Mouse (Mus musculus): ENCODE data around the gene Etl4. TPM values are rescaled to one million over a fixed set of nuclear protein-coding genes. Genes with fewer than 3 reads are reported as not detected.
A peak's percentile ranks its signal among the peaks of the same experiment; 100 is the strongest.

The Etl4 gene
- polyA plus RNA-seq, 1 experiment from 2014 or later, result 16.1 TPM

DNA sequence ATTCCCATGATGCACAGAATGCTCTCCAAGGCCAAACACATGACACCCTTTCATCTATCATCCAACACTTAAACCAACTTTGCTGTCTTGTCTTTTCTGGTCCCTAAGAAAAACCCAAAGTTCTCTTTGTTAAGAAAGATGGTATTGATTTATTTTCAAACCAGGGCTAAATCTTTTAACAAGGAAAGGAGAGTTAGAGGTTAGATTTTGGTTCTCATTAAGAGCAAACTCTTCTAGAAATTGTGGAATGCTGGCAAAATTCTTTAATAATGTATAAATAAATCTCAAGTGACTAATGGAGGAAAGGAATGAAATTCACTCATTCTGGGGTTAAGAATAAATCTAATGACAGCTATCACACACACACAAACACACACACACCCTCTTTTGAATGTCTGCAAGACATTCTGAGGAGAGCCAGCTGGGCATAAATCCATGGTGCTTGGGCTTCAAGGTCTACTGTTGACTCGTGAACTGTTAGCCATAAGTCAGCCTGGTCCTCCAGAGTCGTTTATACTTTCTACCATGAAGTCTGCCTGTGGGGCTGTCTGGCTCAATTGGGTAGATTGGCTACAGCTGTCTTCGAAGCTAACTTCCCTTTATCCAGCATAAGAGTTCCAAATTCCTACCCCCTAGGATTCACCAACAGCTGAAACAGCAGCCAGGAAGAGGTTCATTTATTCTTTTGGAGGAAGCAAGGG lies 544.1 kb downstream of the Etl4 start:
- ATAC-seq, result no peak

DNA sequence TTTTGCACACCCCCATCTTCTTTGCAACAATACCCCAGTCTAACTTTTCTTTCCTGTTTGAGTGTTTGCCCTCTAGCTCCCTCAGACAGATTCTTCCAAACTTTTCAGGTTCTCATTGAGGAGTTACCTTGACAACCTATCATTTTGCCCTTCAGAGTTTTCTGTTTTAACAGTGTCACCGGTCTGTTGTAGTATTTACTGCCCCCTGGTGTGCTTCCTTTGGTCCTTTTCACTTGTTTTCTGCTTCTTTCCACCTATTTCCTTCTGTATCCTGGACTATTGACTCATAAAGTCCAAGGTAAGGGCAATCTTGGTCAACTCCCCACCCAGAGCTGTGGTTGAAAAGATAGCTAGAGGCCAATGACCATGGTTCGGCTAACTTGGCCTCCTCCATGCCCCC lies 569.6 kb downstream of the Etl4 start:
- H3K9ac ChIP-seq (ENCODE audit: low read depth, low read length), result no peak overlapping the region
- ATAC-seq, result peak; percentile 16; the same call in 1 of the 2 replicates

More for the DNA sequence above, 544.1 kb downstream of the Etl4 start:
- Histone ChIP-seq H3K27ac (ENCODE audit: low read depth, low read length) (no peak overlapping the region), H3K9me3 (ENCODE audit: control insufficient read depth) (no peaks in the 10 kb centered on the region), H3K4me3 (ENCODE audit: low read depth, low read length) (no peak overlapping the region), H3K4me1 (replicated peaks; ENCODE audit: control insufficient read depth, insufficient read depth, low read length) (no peaks in the 10 kb centered on the region), H3K36me3 (ENCODE audit: control insufficient read depth, insufficient read depth) (no peaks in the 10 kb centered on the region), H3K4me2 (replicated peaks; ENCODE audit: low read depth) (no peak overlapping the region), H3K9ac (ENCODE audit: low read depth, low read length) (no peak overlapping the region), H3K27me3 (replicated peaks; ENCODE audit: control insufficient read depth, insufficient read depth, low read length) (no peaks in the 10 kb centered on the region)
- TF ChIP-seq CTCF (IDR thresholded peaks at IDR 0.05; ENCODE audit: low read depth), result no peak
- 49% methylated on average over 3 of the region's 3 CpGs for WGBS

DNA sequence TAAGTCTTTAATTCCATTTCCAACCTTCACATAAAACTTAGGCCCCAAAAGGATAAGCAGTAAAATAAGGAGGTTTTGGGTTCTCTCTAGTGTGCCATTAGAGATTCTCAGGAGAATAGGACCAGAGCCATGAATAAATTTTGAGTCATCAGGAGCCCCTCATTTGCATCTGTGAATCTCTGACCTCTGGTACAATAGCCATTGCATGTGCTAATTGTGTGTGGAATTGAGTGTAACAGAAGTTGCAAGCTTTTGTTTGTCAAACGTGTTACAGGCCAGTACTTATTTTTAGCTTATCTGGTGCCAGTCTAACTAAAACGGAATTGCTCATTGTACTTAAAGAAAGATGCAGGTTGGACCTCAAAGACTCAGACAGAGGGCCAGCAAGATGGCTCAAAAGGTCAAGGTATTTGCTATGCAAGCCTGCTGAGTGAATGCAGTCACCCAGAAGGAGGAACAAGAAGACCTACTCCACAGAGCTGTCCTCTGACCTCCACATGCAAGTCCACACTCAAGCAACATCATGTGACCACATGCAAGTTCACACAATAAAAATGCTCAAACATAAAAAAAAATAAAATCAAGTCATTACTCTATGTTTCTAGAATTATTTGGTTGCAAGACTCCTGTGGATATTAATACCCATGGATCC lies 576.7 kb downstream of the Etl4 start:
- no peak for TF ChIP-seq CTCF (IDR thresholded peaks at IDR 0.05; ENCODE audit: low read depth)
- Histone ChIP-seq H3K27me3 (replicated peaks; ENCODE audit: control insufficient read depth, insufficient read depth, low read length) (no peaks in the 10 kb centered on the region), H3K4me1 (replicated peaks; ENCODE audit: control insufficient read depth, insufficient read depth, low read length) (no peaks in the 10 kb centered on the region), H3K4me2 (replicated peaks; ENCODE audit: low read depth) (no peak overlapping the region), H3K36me3 (ENCODE audit: control insufficient read depth, insufficient read depth) (no peaks in the 10 kb centered on the region), H3K9ac (ENCODE audit: low read depth, low read length) (no peak overlapping the region), H3K4me3 (ENCODE audit: low read depth, low read length) (no peak overlapping the region), H3K9me3 (ENCODE audit: control insufficient read depth) (no peaks in the 10 kb centered on the region), H3K27ac (ENCODE audit: low read depth, low read length) (no peak overlapping the region)
- 42% methylated on average over 2 of the region's 2 CpGs for WGBS
- no peak for ATAC-seq

More for the DNA sequence above, 569.6 kb downstream of the Etl4 start:
- TF ChIP-seq CTCF (IDR thresholded peaks at IDR 0.05; ENCODE audit: low read depth), result peak; percentile 47
- no peak overlapping the region for H3K4me3 ChIP-seq (ENCODE audit: low read depth, low read length)
- no peaks in the 10 kb centered on the region for H3K4me1 ChIP-seq (replicated peaks; ENCODE audit: control insufficient read depth, insufficient read depth, low read length)
- no peak overlapping the region for H3K4me2 ChIP-seq (replicated peaks; ENCODE audit: low read depth)
- H3K9me3 ChIP-seq (ENCODE audit: control insufficient read depth), result no peaks in the 10 kb centered on the region
- WGBS, result 59% methylated on average over 2 of the region's 2 CpGs
- H3K27ac ChIP-seq (ENCODE audit: low read depth, low read length), result no peak overlapping the region
- no peaks in the 10 kb centered on the region for H3K36me3 ChIP-seq (ENCODE audit: control insufficient read depth, insufficient read depth)
- H3K27me3 ChIP-seq (replicated peaks; ENCODE audit: control insufficient read depth, insufficient read depth, low read length), result no peaks in the 10 kb centered on the region

DNA sequence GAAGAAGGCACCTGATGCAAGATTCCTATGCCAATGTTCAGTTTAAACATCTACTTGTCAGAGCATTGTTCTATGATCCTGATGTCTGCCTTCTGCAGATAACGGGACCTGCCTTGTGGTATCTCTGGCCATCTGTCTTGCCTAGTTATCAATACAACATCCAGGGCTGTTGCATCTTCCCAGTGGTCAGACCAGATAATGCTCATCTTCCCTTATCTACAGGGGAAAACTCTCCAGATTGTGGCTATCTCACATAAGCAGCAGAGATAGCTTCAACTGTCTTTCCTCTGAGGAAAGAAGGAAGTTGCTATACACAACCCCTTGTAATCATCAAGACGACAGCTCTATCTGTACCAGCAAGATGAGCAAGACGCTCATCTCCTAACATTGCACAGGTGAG lies 579.5 kb downstream of the Etl4 start:
- Histone ChIP-seq H3K27ac (ENCODE audit: low read depth, low read length) (no peak overlapping the region), H3K4me1 (replicated peaks; ENCODE audit: control insufficient read depth, insufficient read depth, low read length) (no peaks in the 10 kb centered on the region), H3K9me3 (ENCODE audit: control insufficient read depth) (no peaks in the 10 kb centered on the region), H3K4me3 (ENCODE audit: low read depth, low read length) (no peak overlapping the region), H3K4me2 (replicated peaks; ENCODE audit: low read depth) (no peak overlapping the region), H3K27me3 (replicated peaks; ENCODE audit: control insufficient read depth, insufficient read depth, low read length) (no peaks in the 10 kb centered on the region), H3K9ac (ENCODE audit: low read depth, low read length) (no peak overlapping the region), H3K36me3 (ENCODE audit: control insufficient read depth, insufficient read depth) (no peaks in the 10 kb centered on the region)
- no peak for ATAC-seq
- TF ChIP-seq CTCF (IDR thresholded peaks at IDR 0.05; ENCODE audit: low read depth), result no peak
- 75% methylated on average over 3 of the region's 3 CpGs for WGBS

DNA sequence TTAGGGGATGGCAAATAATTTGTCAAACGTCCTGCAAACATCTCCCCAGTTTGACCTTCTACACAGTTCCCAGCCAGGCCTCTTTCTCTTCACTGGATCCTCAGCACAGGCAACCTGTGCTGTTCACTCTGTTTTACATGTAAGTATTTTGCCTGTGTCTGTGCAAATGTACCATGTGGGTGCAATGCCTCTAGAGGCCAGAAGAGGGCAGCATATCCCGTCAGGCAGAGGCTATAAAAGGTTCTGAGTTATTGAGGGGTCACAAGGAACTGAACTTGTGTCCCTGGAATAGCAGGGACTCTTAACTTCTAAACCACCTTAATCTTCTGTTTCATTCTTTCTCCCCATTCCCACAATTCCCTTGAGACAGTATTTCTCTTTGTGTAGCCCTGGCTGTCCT lies 582.5 kb downstream of the Etl4 start:
- Histone ChIP-seq H3K4me2 (replicated peaks; ENCODE audit: low read depth) (no peak overlapping the region), H3K36me3 (ENCODE audit: control insufficient read depth, insufficient read depth) (no peaks in the 10 kb centered on the region), H3K9ac (ENCODE audit: low read depth, low read length) (no peak overlapping the region), H3K9me3 (ENCODE audit: control insufficient read depth) (no peaks in the 10 kb centered on the region), H3K4me3 (ENCODE audit: low read depth, low read length) (no peak overlapping the region), H3K27ac (ENCODE audit: low read depth, low read length) (no peak overlapping the region), H3K27me3 (replicated peaks; ENCODE audit: control insufficient read depth, insufficient read depth, low read length) (no peaks in the 10 kb centered on the region), H3K4me1 (replicated peaks; ENCODE audit: control insufficient read depth, insufficient read depth, low read length) (no peaks in the 10 kb centered on the region)
- peak; percentile 59 for TF ChIP-seq CTCF (IDR thresholded peaks at IDR 0.05; ENCODE audit: low read depth)
- ATAC-seq, result no peak
- 58% methylated on average over 2 of the region's 2 CpGs for WGBS

- Histone ChIP-seq H3K9ac (ENCODE audit: low read depth, low read length) (no peak overlapping the region), H3K9me3 (ENCODE audit: control insufficient read depth) (no peaks in the 10 kb centered on the region), H3K27me3 (replicated peaks; ENCODE audit: control insufficient read depth, insufficient read depth, low read length) (no peaks in the 10 kb centered on the region), H3K27ac (ENCODE audit: low read depth, low read length) (no peak overlapping the region), H3K4me2 (replicated peaks; ENCODE audit: low read depth) (no peak overlapping the region), H3K4me1 (replicated peaks; ENCODE audit: control insufficient read depth, insufficient read depth, low read length) (no peaks in the 10 kb centered on the region), H3K36me3 (ENCODE audit: control insufficient read depth, insufficient read depth) (no peaks in the 10 kb centered on the region), H3K4me3 (ENCODE audit: low read depth, low read length) (no peak overlapping the region)
- 84% methylated on average over 2 of the region's 2 CpGs for WGBS
- TF ChIP-seq CTCF (IDR thresholded peaks at IDR 0.05; ENCODE audit: low read depth), result no peak
- ATAC-seq, result no peak
Observed at GRCm38 (mm10) chr2:20493806-20494205, 584.2 kb downstream of the Etl4 start.
